10 mouse cellular contexts compared by ENCODE assay signal in genomic region chr5:116389321-116389720, GRCm38 (mm10). TPM values are rescaled to one million over a fixed set of nuclear protein-coding genes. Genes with fewer than 3 reads are reported as not detected.
A peak's percentile ranks its signal among the peaks of the same experiment; 100 is the strongest.
DNase-seq lines count a peak whose midpoint lies in the region; ATAC-seq and TF ChIP-seq lines count a peak whose summit lies in the region.
"Had no signal": no experiment of that assay in that cellular context is flagged by ENCODE, and none has a peak within 500 bp of the region (broad histone marks: within the 10 kb centered on the region; RNA-seq: fewer than 3 reads in every experiment).

No protein-coding gene starts in this region.

- peak; percentile 45 to 81 for DNase-seq in adrenal gland, adult (ENCODE audit: inconsistent age in 2 of 2, low spot score in 1 of 2)
- no peak for DNase-seq in adrenal gland, postnatal 4 days (ENCODE audit: low spot score in 2 of 2)
- DNase-seq in hindbrain, postnatal 0 days (ENCODE audit: low spot score): no peak
- no peak for DNase-seq in spleen, adult 18-20 months
- DNase-seq: thymus, postnatal 14 days had no signal

- no peak for ATAC-seq in hindbrain, embryonic 13.5 days (ENCODE audit: low FRiP score)
- no peak for ATAC-seq in hindbrain, embryonic 12.5 days (ENCODE audit: low FRiP score)
- ATAC-seq in hindbrain, postnatal 0 days: no peak
- ATAC-seq in midbrain, embryonic 16.5 days: peak; percentile 15; the same call in 1 of the 2 replicates
- ATAC-seq in cerebellum, adult (ENCODE audit: insufficient number of reproducible peaks, low FRiP score, low TSS enrichment): no peak

- H3K4me1 ChIP-seq in hindbrain, embryonic 13.5 days (replicated peaks): peaks cover 11% of the 10 kb centered on the region; the same call in 1 of the 2 replicates
- no peaks in the 10 kb centered on the region for H3K4me1 ChIP-seq in hindbrain, embryonic 12.5 days
- peaks cover 10% of the 10 kb centered on the region for H3K4me1 ChIP-seq in hindbrain, postnatal 0 days (ENCODE audit: insufficient read depth, low read length)
- peaks cover 5% of the 10 kb centered on the region; the same call in 1 of the 2 replicates for H3K4me1 ChIP-seq in midbrain, embryonic 16.5 days (ENCODE audit: control insufficient read depth, insufficient read depth, low read length)

- H3K27me3 ChIP-seq in hindbrain, embryonic 13.5 days: no peaks in the 10 kb centered on the region
- H3K27me3 ChIP-seq in hindbrain, embryonic 12.5 days: no peaks in the 10 kb centered on the region
- no peaks in the 10 kb centered on the region for H3K27me3 ChIP-seq in hindbrain, postnatal 0 days (ENCODE audit: insufficient read depth, low read length)
- no peaks in the 10 kb centered on the region for H3K27me3 ChIP-seq in midbrain, embryonic 16.5 days (ENCODE audit: control insufficient read depth, insufficient read depth, low read depth, low read length)

- peak overlapping the region; percentile 20; the same call in 1 of the 2 replicates for H3K27ac ChIP-seq in hindbrain, embryonic 13.5 days
- H3K27ac ChIP-seq in hindbrain, embryonic 12.5 days: no peak overlapping the region
- H3K27ac ChIP-seq in hindbrain, postnatal 0 days: peak overlapping the region; percentile 51; the same call in 1 of the 2 replicates
- H3K27ac ChIP-seq in midbrain, embryonic 16.5 days (ENCODE audit: low read length): no peak overlapping the region; the same call in 1 of the 2 replicates

- H3K4me2 ChIP-seq in hindbrain, embryonic 13.5 days: no peak overlapping the region
- no peak overlapping the region for H3K4me2 ChIP-seq in hindbrain, embryonic 12.5 days (replicated peaks)
- H3K4me2 ChIP-seq in hindbrain, postnatal 0 days (ENCODE audit: low read depth, low read length): no peak overlapping the region
- H3K4me2 ChIP-seq in midbrain, embryonic 16.5 days (ENCODE audit: low read length): no peak overlapping the region

- WGBS in hindbrain, embryonic 13.5 days: 82% methylated on average over 4 of the region's 4 CpGs
- WGBS in hindbrain, embryonic 12.5 days: 86% methylated on average over 4 of the region's 4 CpGs
- WGBS in hindbrain, postnatal 0 days: 59% methylated on average over 4 of the region's 4 CpGs
- WGBS in midbrain, embryonic 16.5 days: 48% methylated on average over 4 of the region's 4 CpGs

- H3K36me3 ChIP-seq in hindbrain, embryonic 13.5 days: no peaks in the 10 kb centered on the region
- H3K36me3 ChIP-seq in hindbrain, embryonic 12.5 days: no peaks in the 10 kb centered on the region
- no peaks in the 10 kb centered on the region for H3K36me3 ChIP-seq in hindbrain, postnatal 0 days (ENCODE audit: insufficient read depth, low read length)
- H3K36me3 ChIP-seq in midbrain, embryonic 16.5 days (ENCODE audit: control insufficient read depth, insufficient read depth, low read length): no peaks in the 10 kb centered on the region

- H3K4me3 ChIP-seq in hindbrain, embryonic 13.5 days: no peak overlapping the region
- no peak overlapping the region for H3K4me3 ChIP-seq in hindbrain, embryonic 12.5 days
- no peak overlapping the region for H3K4me3 ChIP-seq in hindbrain, postnatal 0 days (ENCODE audit: low read length)
- no peak overlapping the region for H3K4me3 ChIP-seq in midbrain, embryonic 16.5 days (ENCODE audit: low read depth, low read length)

- no peaks in the 10 kb centered on the region for H3K9me3 ChIP-seq in hindbrain, embryonic 13.5 days
- H3K9me3 ChIP-seq in hindbrain, embryonic 12.5 days (replicated peaks): no peaks in the 10 kb centered on the region
- no peaks in the 10 kb centered on the region for H3K9me3 ChIP-seq in hindbrain, postnatal 0 days (ENCODE audit: low read length)
- H3K9me3 ChIP-seq in midbrain, embryonic 16.5 days (replicated peaks; ENCODE audit: control insufficient read depth, low read length, poor library complexity, severe bottlenecking): no peaks in the 10 kb centered on the region

- H3K9ac ChIP-seq in hindbrain, embryonic 13.5 days: no peak overlapping the region
- H3K9ac ChIP-seq in hindbrain, embryonic 12.5 days: no peak overlapping the region
- H3K9ac ChIP-seq in hindbrain, postnatal 0 days (replicated peaks; ENCODE audit: low read length): no peak overlapping the region
- no peak overlapping the region for H3K9ac ChIP-seq in midbrain, embryonic 16.5 days (ENCODE audit: low read depth, low read length)

- TF ChIP-seq CTCF in hindbrain, postnatal 0 days (IDR thresholded peaks at IDR 0.05; ENCODE audit: low read depth): no peak

RNA-seq across cellular contexts. Expression of gene Hspb8, which starts 33.3 kb away (rescaled TPM):
- 10 to 100 TPM; 31.0 to 39.1 TPM for total RNA-seq in adrenal gland, postnatal 4 days (2021)
- polyA plus RNA-seq in hindbrain, embryonic 13.5 days (2015; fragmentation: Nextera tagmentation; extraction: Ambion mirVana): 5.3 and 6.1 TPM in 2 replicates
- 5.9 and 6.9 TPM in 2 replicates for polyA plus RNA-seq in hindbrain, embryonic 12.5 days (2016; fragmentation: Nextera tagmentation; extraction: Ambion mirVana)
- 13.2 and 17.9 TPM in 2 replicates for total RNA-seq in hindbrain, postnatal 0 days (2014; rRNA removed)
- 10.0 and 11.2 TPM in 2 replicates for polyA plus RNA-seq in hindbrain, postnatal 0 days (2015; fragmentation: Nextera tagmentation; extraction: Ambion mirVana)
- 3.7 and 4.2 TPM in 2 replicates for polyA plus RNA-seq in midbrain, embryonic 16.5 days (2015; fragmentation: Nextera tagmentation; extraction: Ambion mirVana)
- total RNA-seq: monocyte, adult 5-6 weeks had no signal

Comparison
In these comparisons a context has a peak if more than half of its experiments do, and no peak if none do; other contexts are left out.
1. DNase-seq: peak in adrenal gland, adult (2 of 2); none in adrenal gland, postnatal 4 days (0 of 2), hindbrain, postnatal 0 days (single experiment) and spleen, adult 18-20 months (0 of 2).
2. H3K27ac ChIP-seq: peak in hindbrain, embryonic 13.5 days (single experiment) and hindbrain, postnatal 0 days (single experiment); none in hindbrain, embryonic 12.5 days (single experiment) and midbrain, embryonic 16.5 days (single experiment).